19 mouse cellular contexts compared by ENCODE assay signal in genomic region chr9:69044614-69045133, GRCm38 (mm10).
DNase-seq lines count a peak whose midpoint lies in the region; ATAC-seq and TF ChIP-seq lines count a peak whose summit lies in the region.
"Had no signal": no experiment of that assay in that cellular context is flagged by ENCODE, and none has a peak within 500 bp of the region (broad histone marks: within the 10 kb centered on the region; RNA-seq: fewer than 3 reads in every experiment).

No protein-coding gene starts in this region.

- no peak overlapping the region for H3K9ac ChIP-seq in heart, embryonic 12.5 days
- H3K9ac ChIP-seq in hindbrain, embryonic 16.5 days (ENCODE audit: low read depth, low read length) = no peak overlapping the region
- H3K9ac ChIP-seq: embryonic facial prominence, embryonic 12.5 days; forebrain, embryonic 12.5 days; heart, embryonic 13.5 days; hindbrain, embryonic 12.5 days had no signal

- no peak for TF ChIP-seq POLR2A in embryonic fibroblast, embryonic 13.5 days (IDR thresholded peaks at IDR 0.05; ENCODE audit: low read depth, low read length)

- intact Hi-C loops in heart, postnatal 25 days (cut with DNase I) = no loop called here

- peaks cover 11% of the 10 kb centered on the region; the same call in 1 of the 2 replicates for H3K4me1 ChIP-seq in heart, embryonic 12.5 days (replicated peaks)
- H3K4me1 ChIP-seq in embryonic fibroblast, embryonic 13.5 days (ENCODE audit: control insufficient read depth, insufficient read depth, low read length) = peaks cover 3% of the 10 kb centered on the region
- no peaks in the 10 kb centered on the region for H3K4me1 ChIP-seq in hindbrain, embryonic 16.5 days (ENCODE audit: control insufficient read depth, insufficient read depth, low read depth, low read length)
- H3K4me1 ChIP-seq: embryonic facial prominence, embryonic 12.5 days; forebrain, embryonic 12.5 days; hindbrain, embryonic 12.5 days had no signal

- TF ChIP-seq CTCF in embryonic fibroblast, embryonic 13.5 days (IDR thresholded peaks at IDR 0.05; ENCODE audit: borderline replicate concordance, insufficient read depth, low read length) = no peak

- no peak for ATAC-seq in heart, embryonic 12.5 days (ENCODE audit: insufficient number of reproducible peaks, low FRiP score)
- ATAC-seq in hindbrain, embryonic 16.5 days = no peak
- ATAC-seq: forebrain, embryonic 16.5 days; hindbrain, postnatal 0 days had no signal

- H3K9me3 ChIP-seq in heart, embryonic 12.5 days (replicated peaks) = no peaks in the 10 kb centered on the region
- H3K9me3 ChIP-seq in hindbrain, embryonic 16.5 days (ENCODE audit: control insufficient read depth, low read length) = no peaks in the 10 kb centered on the region
- H3K9me3 ChIP-seq: embryonic facial prominence, embryonic 12.5 days; forebrain, embryonic 12.5 days; heart, embryonic 13.5 days; hindbrain, embryonic 12.5 days had no signal

- no peaks in the 10 kb centered on the region for H3K27me3 ChIP-seq in heart, embryonic 12.5 days (replicated peaks)
- no peaks in the 10 kb centered on the region for H3K27me3 ChIP-seq in hindbrain, embryonic 16.5 days (replicated peaks; ENCODE audit: control insufficient read depth, insufficient read depth, low read length)
- H3K27me3 ChIP-seq: CH12.LX; embryonic facial prominence, embryonic 12.5 days; forebrain, embryonic 12.5 days; heart, embryonic 13.5 days; hindbrain, embryonic 12.5 days had no signal

- H3K4me2 ChIP-seq in heart, embryonic 12.5 days = no peak overlapping the region
- H3K4me2 ChIP-seq in hindbrain, embryonic 16.5 days (ENCODE audit: low read length) = no peak overlapping the region
- H3K4me2 ChIP-seq: embryonic facial prominence, embryonic 12.5 days; forebrain, embryonic 12.5 days; heart, embryonic 13.5 days; hindbrain, embryonic 12.5 days had no signal

- H3K27ac ChIP-seq in heart, embryonic 12.5 days (ENCODE audit: poor library complexity, severe bottlenecking) = no peak overlapping the region
- peak overlapping the region; percentile 58; the same call in 1 of the 2 replicates for H3K27ac ChIP-seq in embryonic fibroblast, embryonic 13.5 days (ENCODE audit: insufficient read depth, low read length)
- no peak overlapping the region for H3K27ac ChIP-seq in hindbrain, embryonic 16.5 days (ENCODE audit: low read depth, low read length)
- H3K27ac ChIP-seq: embryonic facial prominence, embryonic 12.5 days; forebrain, embryonic 12.5 days; heart, embryonic 13.5 days; hindbrain, embryonic 12.5 days; hindbrain, postnatal 0 days had no signal

- WGBS in heart, embryonic 12.5 days = 75% methylated on average over 7 of the region's 7 CpGs
- 93% methylated on average over 7 of the region's 7 CpGs for whole genome bisulfite sequencing in hindbrain, embryonic 16.5 days

- no peak overlapping the region for H3K4me3 ChIP-seq in heart, embryonic 12.5 days
- H3K4me3 ChIP-seq in embryonic fibroblast, embryonic 13.5 days (ENCODE audit: insufficient read depth, low read length) = no peak overlapping the region
- H3K4me3 ChIP-seq in hindbrain, embryonic 16.5 days (ENCODE audit: low read length) = no peak overlapping the region
- H3K4me3 ChIP-seq: embryonic facial prominence, embryonic 12.5 days; forebrain, embryonic 12.5 days; heart, embryonic 13.5 days; hindbrain, embryonic 12.5 days had no signal

- peak; percentile 94 for DNase-seq in heart, adult 11 months
- no peak for DNase-seq in heart, postnatal 25 days (ENCODE audit: low spot score)
- peak; percentile 51 to 55 for DNase-seq in heart, adult 9 months (ENCODE audit: low spot score in 2 of 2)
- DNase-seq in lung, postnatal 25 days (ENCODE audit: low spot score) = peak; percentile 20
- DNase-seq in lung, postnatal 14 days = no peak
- DNase-seq: cerebellum, adult 11-12 months; cerebellum, adult 9-10 months; cerebellum, postnatal 25 days; kidney, adult 11 months had no signal

- H3K36me3 ChIP-seq in heart, embryonic 12.5 days = no peaks in the 10 kb centered on the region
- no peaks in the 10 kb centered on the region for H3K36me3 ChIP-seq in hindbrain, embryonic 16.5 days (ENCODE audit: control insufficient read depth, insufficient read depth, low read length)
- H3K36me3 ChIP-seq: embryonic facial prominence, embryonic 12.5 days; forebrain, embryonic 12.5 days; heart, embryonic 13.5 days; hindbrain, embryonic 12.5 days had no signal

Comparison
In these comparisons a context has a peak if more than half of its experiments do, and no peak if none do; other contexts are left out.
1. DNase-seq: peak in heart, adult 11 months (single experiment), heart, adult 9 months (2 of 2) and lung, postnatal 25 days (single experiment); none in heart, postnatal 25 days (single experiment) and lung, postnatal 14 days (single experiment).